Mouse (Mus musculus) WW6 (cell line): Measurements from ENCODE around the gene Amotl1.

ENCODE experiments used
- DNase-seq: peaks from one replicate; pipeline ENCODE4 v3.0.0-alpha.2; 2013; ENCODE audit warnings: low read depth, low spot score

The Amotl1 gene

GRCm38 (mm10) chr9:14548366-14548761, 96.5 kb downstream of the Amotl1 start:
- no peak for DNase-seq

GRCm38 (mm10) chr9:14547584-14548365, 97.1 kb downstream of the Amotl1 start:
- DNase-seq, result no peak

GRCm38 (mm10) chr9:14544034-14544757, 100.7 kb downstream of the Amotl1 start:
- DNase-seq, result no peak

- no peak for DNase-seq
Observed at GRCm38 (mm10) chr9:14534833-14535456, 109.9 kb downstream of the Amotl1 start.

GRCm38 (mm10) chr9:14533659-14534058, 111.2 kb downstream of the Amotl1 start:
- no peak for DNase-seq

GRCm38 (mm10) chr9:14532283-14532682, 112.6 kb downstream of the Amotl1 start:
- no peak for DNase-seq

- no peak for DNase-seq
Observed at GRCm38 (mm10) chr9:14530004-14530403, 114.9 kb downstream of the Amotl1 start.

GRCm38 (mm10) chr9:14523408-14524043, 121.3 kb downstream of the Amotl1 start:
- DNase-seq, result peak; percentile 55

- no peak for DNase-seq
Observed at GRCm38 (mm10) chr9:14521695-14522094, 123.2 kb downstream of the Amotl1 start.

- no peak for DNase-seq
Observed at GRCm38 (mm10) chr9:14520971-14521670, 123.7 kb downstream of the Amotl1 start.

GRCm38 (mm10) chr9:14518105-14518504, 126.8 kb downstream of the Amotl1 start:
- no peak for DNase-seq

- DNase-seq, result no peak
Observed at GRCm38 (mm10) chr9:14517296-14517695, 127.6 kb downstream of the Amotl1 start.

- peak; percentile 16 for DNase-seq
Observed at GRCm38 (mm10) chr9:14512633-14513445, 132.0 kb downstream of the Amotl1 start.

GRCm38 (mm10) chr9:14500916-14501424, 143.9 kb downstream of the Amotl1 start:
- no peak for DNase-seq

GRCm38 (mm10) chr9:14500023-14500915, 144.6 kb downstream of the Amotl1 start, which contains the start of the genes Kdm4d and Cwc15:
Gene Kdm4d (minus strand): TSS chr9:14500482.
Gene Cwc15 (plus strand): TSS chr9:14500617.
- DNase-seq, result peak; percentile 86

GRCm38 (mm10) chr9:14498896-14499705, 145.8 kb downstream of the Amotl1 start:
- DNase-seq, result no peak
